Mouse (Mus musculus) bone marrow, adult 2 months (tissue): ENCODE measurements around the gene Gm45015. TPM values are rescaled to one million over a fixed set of nuclear protein-coding genes. Genes with fewer than 3 reads are reported as not detected.
"Not testable (repeated sequence)": the region's sequence is repeated elsewhere in the genome, so short reads cannot be mapped to it uniquely, and the experiment has no call there.

Experiments used
- H3K27ac ChIP-seq: fragments of 200-500 bp; 2 replicates; pipeline ENCODE4 v1.5.1; 2012; ENCODE audit warnings: low read depth, mild to moderate bottlenecking, control low read depth, inconsistent platforms, low read length; ENCODE audit not compliant: control insufficient read depth, poor library complexity, insufficient read depth
- H3K4me1 ChIP-seq: fragments of 200-500 bp; 2 replicates; pipeline ENCODE4 v1.6.1; 2011; ENCODE audit warnings: low read length; ENCODE audit not compliant: control insufficient read depth, insufficient read depth
- H3K4me3 ChIP-seq: fragments of 200-500 bp; replicated peaks from 2 replicates; pipeline ENCODE3; 2011; ENCODE audit warnings: mild to moderate bottlenecking, low read depth, low read length, control low read depth; ENCODE audit not compliant: control insufficient read depth
- CTCF ChIP-seq: fragments of 200-500 bp; IDR thresholded peaks from 2 replicates; pipeline ENCODE4 v1.5.1; 2011; ENCODE audit warnings: low read length, control low read depth; ENCODE audit not compliant: control insufficient read depth, insufficient read depth
- POLR2A ChIP-seq: fragments of 200-500 bp; IDR thresholded peaks from 2 replicates; pipeline ENCODE4 v1.6.1; 2011; ENCODE audit warnings: low read depth, mild to moderate bottlenecking, control low read depth, low read length, borderline replicate concordance; ENCODE audit not compliant: control insufficient read depth
- WGBS: fragments of 180-500 bp; shearing (Covaris S2); methylation state at CpG from one replicate; pipeline ENCODE4 v1.1.7; 2018; 5-methylcytosine and 5-hydroxymethylcytosine counted together
- polyA plus RNA-seq: library from polyadenylated mRNA; stranded (reverse); fragments of >200 nt; gene quantifications from 2 replicates; pipeline ENCODE4 v1.2.4, GENCODE M21; 2011; ENCODE audit warnings: low replicate concordance; ENCODE audit not compliant: missing spikeins, insufficient read depth, insufficient read length

Gm45015 gene
- polyA plus RNA-seq, 1 experiment: not detected

DNA sequence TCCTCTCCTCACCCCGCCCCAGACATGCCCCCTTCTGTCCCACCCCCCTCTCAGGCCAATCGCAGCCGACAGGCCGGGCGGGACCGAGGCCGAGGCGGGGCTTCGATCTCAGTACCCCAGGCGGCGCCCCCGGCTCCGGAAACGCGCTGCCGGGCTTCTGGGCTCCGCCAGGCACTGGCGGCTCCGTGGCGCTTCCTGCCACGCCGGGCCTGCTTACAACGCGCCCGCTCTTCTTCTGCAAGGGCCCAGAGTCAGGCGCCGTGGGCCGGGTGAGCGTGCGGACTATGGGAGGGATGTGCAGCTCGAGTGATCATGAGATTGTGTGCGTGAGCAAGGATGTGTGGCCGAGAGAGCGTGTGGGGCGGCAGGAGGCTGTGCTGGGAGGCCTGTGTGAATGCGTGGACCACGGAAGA lies 5.8 kb upstream of the Gm45015 start, which contains the start of gene Zfp275:
Zfp275 (plus strand) TSS at position 139 of the 413 bp plus-strand sequence.
- no peak within 1 kb of the TSS for H3K27ac ChIP-seq
- H3K4me3 ChIP-seq: peak within 1 kb of the TSS; percentile 68
- no peak; the same call in 1 of the 2 replicates for TF ChIP-seq POLR2A
- no peak for TF ChIP-seq CTCF
- H3K4me1 ChIP-seq: no peaks in the 10 kb centered on the region
- 16% methylated on average over 37 of the region's 37 CpGs for WGBS

DNA sequence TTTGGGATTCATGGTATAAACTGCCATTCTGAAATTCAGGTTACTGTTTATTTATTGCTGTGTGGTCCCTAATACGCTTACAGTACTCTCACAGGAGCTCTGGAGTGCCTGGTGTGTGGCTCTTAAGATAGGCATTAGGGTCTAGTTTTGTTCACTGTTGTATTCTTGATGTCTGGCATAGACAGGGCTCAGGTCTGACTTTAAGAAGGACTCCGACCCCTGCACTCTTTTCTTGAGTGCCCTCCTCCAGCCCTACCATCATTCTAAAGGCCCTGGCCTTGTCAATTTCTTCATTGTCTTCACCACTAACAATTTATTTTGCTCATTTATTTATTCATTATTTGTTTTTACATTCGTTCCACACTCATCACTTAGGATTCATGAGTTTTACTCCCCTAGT lies 5.4 kb upstream of the Gm45015 start:
- H3K27ac ChIP-seq: no peak overlapping the region
- no peak for TF ChIP-seq CTCF
- no peak for TF ChIP-seq POLR2A
- H3K4me3 ChIP-seq: no peak overlapping the region
- no peaks in the 10 kb centered on the region for H3K4me1 ChIP-seq
- 43% methylated on average over 3 of the region's 3 CpGs for WGBS

DNA sequence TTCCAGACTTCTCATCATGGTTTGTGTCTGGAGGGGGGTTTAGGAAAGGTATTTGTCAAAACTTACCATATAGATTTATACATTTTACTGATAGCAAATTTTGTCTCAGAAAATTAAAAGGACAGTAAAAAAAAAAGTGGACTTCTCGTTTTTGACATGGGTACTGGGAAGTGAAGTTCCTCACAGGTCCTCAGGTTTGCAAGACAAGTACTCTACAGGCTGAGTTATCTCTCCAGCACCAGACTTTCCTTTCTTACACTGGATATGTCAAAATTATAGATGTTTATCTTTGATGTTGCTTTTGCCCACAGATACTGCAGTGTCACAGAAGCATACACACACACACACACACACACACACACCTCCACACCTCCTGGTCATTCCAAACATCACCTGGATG lies 4.8 kb upstream of the Gm45015 start:
- H3K4me1 ChIP-seq: no peaks in the 10 kb centered on the region
- no peak for TF ChIP-seq CTCF
- no peak for TF ChIP-seq POLR2A
- WGBS: 5% methylated on average over 1 of the region's 1 CpGs
- no peak overlapping the region for H3K4me3 ChIP-seq
- no peak overlapping the region for H3K27ac ChIP-seq

DNA sequence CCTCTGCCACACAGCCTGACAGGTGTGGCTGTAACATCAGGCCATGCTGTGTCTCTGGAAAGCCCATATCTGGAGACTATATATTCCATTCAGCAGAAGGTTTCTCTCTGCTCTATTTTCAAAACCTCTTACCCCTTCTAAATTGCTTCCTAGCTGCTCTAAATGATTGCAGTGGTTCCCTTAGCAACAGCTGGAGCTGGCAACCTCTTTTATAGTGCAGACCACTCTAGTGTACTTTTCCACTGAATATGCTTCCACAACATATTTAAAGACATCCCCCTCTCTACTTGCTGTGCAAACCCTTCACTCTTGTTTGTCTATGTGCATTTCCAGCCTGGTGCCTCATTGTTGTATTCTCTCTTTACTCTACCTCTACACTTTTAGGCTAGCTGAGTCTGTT lies 3.1 kb downstream of the Gm45015 start:
- no peak for TF ChIP-seq POLR2A
- no peaks in the 10 kb centered on the region for H3K4me1 ChIP-seq
- H3K4me3 ChIP-seq: no peak overlapping the region
- no peak overlapping the region for H3K27ac ChIP-seq

DNA sequence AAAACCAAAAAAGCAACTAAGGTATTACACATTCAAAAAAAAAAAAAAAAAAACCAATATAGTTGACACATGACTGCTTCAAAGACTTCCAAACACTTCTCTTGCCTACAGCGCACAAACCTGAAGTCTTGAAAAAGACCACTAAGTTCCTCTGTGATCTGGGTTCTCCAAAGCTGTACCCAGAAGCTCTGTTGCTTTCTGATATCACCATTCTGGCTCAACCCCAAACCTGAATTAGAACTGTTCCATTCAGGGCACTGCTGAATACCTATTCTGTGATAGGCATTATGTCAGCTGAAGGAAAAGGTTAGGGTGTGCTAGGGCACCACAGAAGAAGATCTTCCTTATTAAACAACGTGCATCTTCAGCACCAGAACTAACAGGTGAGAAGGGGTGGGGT lies 9.4 kb downstream of the Gm45015 start:
- no peaks in the 10 kb centered on the region for H3K4me1 ChIP-seq
- no peak for TF ChIP-seq POLR2A
- no peak for TF ChIP-seq CTCF
- no peak overlapping the region for H3K27ac ChIP-seq
- WGBS: 51% methylated on average over 2 of the region's 2 CpGs
- no peak overlapping the region for H3K4me3 ChIP-seq

DNA sequence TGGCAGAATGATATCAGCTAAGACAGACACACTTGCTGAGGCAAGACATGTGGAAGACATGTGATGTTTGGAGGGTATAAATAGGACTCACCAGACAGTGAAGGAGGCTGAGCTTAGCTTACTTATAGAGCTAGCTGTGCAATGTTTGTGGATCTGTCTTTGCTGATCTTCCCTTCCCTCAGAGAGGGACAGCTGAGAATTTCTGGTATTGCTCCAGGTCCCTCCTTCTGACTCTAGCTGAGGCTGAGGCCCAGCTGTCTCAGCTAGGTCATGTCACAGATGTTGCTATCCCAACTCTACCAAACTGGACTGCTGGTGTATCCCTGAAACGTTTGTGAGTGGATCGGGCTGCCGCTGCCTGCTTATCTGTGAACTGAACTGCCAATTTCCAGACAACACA lies 15.6 kb downstream of the Gm45015 start:
- H3K4me1 ChIP-seq: no peaks in the 10 kb centered on the region
- no peak overlapping the region for H3K4me3 ChIP-seq
- TF ChIP-seq POLR2A (no peak), CTCF (no peak)
- no peak overlapping the region for H3K27ac ChIP-seq
- WGBS: 79% methylated on average over 3 of the region's 3 CpGs

DNA sequence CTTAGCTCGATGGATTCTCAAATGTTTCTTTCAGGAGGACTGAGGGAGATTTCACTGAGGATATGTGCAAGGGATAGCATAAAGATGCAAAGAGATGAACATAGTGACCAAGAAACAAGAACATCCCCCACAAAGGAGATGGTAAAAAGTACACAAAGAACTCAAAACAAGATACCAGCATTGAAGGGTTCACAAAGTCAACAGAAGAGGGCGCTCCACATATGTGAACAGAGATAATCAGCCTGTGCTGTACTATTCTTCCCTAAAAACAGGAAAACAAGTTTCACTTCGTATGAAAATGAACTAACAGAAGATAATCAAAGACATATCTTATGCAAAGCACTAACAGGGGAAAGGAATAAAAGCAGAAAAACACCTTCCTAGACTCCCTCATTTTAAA lies 24.1 kb downstream of the Gm45015 start:
- Histone ChIP-seq H3K4me1 (no peaks in the 10 kb centered on the region), H3K4me3 (no peak overlapping the region), H3K27ac (no peak overlapping the region)
- TF ChIP-seq POLR2A: no peak
- no peak for TF ChIP-seq CTCF
- 32% methylated on average over 3 of the region's 3 CpGs for WGBS

DNA sequence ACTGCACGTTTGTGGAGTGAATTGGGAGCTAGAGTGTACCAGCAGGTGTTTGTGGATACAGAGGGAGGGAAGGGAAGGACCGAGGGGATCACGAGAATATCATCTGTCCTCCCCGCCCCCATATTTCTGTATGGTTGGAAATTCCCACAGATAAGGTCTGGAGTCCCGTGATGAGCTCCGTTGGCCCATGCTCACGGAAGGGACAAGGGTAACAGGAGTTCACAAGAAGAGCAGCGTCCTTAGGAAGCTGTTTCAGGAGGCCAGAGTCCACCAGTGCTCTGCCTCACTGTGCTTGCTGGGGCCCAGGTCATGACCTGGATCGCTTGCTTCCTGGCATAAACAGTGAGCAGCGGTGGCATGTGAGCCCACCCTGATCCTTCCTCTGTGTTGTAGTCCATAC lies 40.9 kb downstream of the Gm45015 start:
- not testable (repeated sequence) for H3K4me3 ChIP-seq, H3K27ac ChIP-seq, H3K4me1 ChIP-seq
- 73% methylated on average over 8 of the region's 10 CpGs for WGBS

DNA sequence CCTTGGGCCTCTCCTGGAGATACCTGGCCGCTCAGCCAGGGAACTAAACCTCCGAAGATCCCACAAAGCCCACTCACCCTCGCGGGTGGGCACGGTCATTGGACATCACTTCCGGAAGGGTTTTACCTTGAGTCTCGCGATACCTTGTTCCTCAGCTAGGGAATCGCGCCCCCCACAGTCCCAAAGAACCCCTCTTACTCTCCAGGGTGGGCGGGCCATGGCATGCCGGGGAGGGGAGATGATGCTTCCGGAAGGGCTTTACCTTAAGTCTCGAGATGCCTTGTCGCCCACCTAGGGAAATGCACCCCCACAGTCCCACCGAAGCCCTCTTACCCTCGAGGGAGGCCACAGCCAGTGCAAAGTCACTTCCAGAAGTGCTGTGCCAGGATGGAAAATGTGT lies 43.8 kb downstream of the Gm45015 start, which contains the start of the genes Xlr5a and Xlr5c:
Xlr5a (minus strand) TSS at position 101 of the 400 bp plus-strand sequence.
Xlr5c (minus strand) TSS at position 101 of the 400 bp plus-strand sequence.
- not testable (repeated sequence) for H3K4me1 ChIP-seq, H3K4me3 ChIP-seq, H3K27ac ChIP-seq
- 85% methylated on average over 13 of the region's 17 CpGs for WGBS

Other genes starting within 250 kb of the Gm45015 start
- 3.3 TPM in 1 of 2 replicates, not detected in the other for gene Xlr3a, start 239.7 kb downstream of the Gm45015 start, polyA plus RNA-seq
- gene Gm14685, start 219.8 kb downstream of the Gm45015 start, polyA plus RNA-seq: not detected in 2 replicates
- not detected in 2 replicates for gene Xlr5b, start 188.0 kb downstream of the Gm45015 start, polyA plus RNA-seq
- not detected in 2 replicates for gene DXBay18, start 187.4 kb downstream of the Gm45015 start, polyA plus RNA-seq
- gene Spin2d, start 159.9 kb downstream of the Gm45015 start, polyA plus RNA-seq: not detected in 2 replicates
- 5.4 TPM in 1 of 2 replicates, not detected in the other for gene Xlr3b, start 144.6 kb downstream of the Gm45015 start, polyA plus RNA-seq
- 3.9 and 26.1 TPM in 2 replicates for gene Xlr4b, start 122.5 kb downstream of the Gm45015 start, polyA plus RNA-seq
- 1.4 and 2.0 TPM in 2 replicates for gene F8a, start 108.5 kb downstream of the Gm45015 start, polyA plus RNA-seq
- gene Xlr4c, start 93.7 kb downstream of the Gm45015 start, polyA plus RNA-seq: 4.2 TPM in 1 of 2 replicates, not detected in the other
- 0.88 TPM in 1 of 2 replicates, not detected in the other for gene Xlr3c, start 71.5 kb downstream of the Gm45015 start, polyA plus RNA-seq
- not detected in 2 replicates for gene Xlr5a, start 43.9 kb downstream of the Gm45015 start, polyA plus RNA-seq
- gene Xlr5c, start 43.9 kb downstream of the Gm45015 start, polyA plus RNA-seq: not detected in 2 replicates
- gene Zfp275, start 5.8 kb upstream of the Gm45015 start, polyA plus RNA-seq: 1.7 and 3.4 TPM in 2 replicates
- gene Gm18336, start 61.9 kb upstream of the Gm45015 start, polyA plus RNA-seq: not detected in 2 replicates
- gene Zfp92, start 74.3 kb upstream of the Gm45015 start, polyA plus RNA-seq: not detected in 2 replicates
- gene Trex2, start 98.5 kb upstream of the Gm45015 start, polyA plus RNA-seq: not detected in 2 replicates
- gene Haus7, start 122.2 kb upstream of the Gm45015 start, polyA plus RNA-seq: 31.7 and 52.9 TPM in 2 replicates
- gene Bgn, start 146.8 kb upstream of the Gm45015 start, polyA plus RNA-seq: 53.3 and 140 TPM in 2 replicates
- not detected in 2 replicates for gene Atp2b3, start 166.2 kb upstream of the Gm45015 start, polyA plus RNA-seq